Mouse (Mus musculus) gonadal fat pad, adult 2 months (tissue): ENCODE results near the gene C130032M10Rik. TPM values are rescaled to one million over a fixed set of nuclear protein-coding genes. Genes with fewer than 3 reads are reported as not detected.

ENCODE experiments used
- DNase-seq: peaks from one replicate; pipeline ENCODE4 v3.0.0-alpha.2; 2012; ENCODE audit warnings: low read depth
- polyA plus RNA-seq: library from polyadenylated mRNA; depleted of rRNA; stranded (reverse); fragments of >200 nt; gene quantifications from 2 replicates; pipeline ENCODE4 v1.2.3, GENCODE M21; 2012; rRNA removed

C130032M10Rik gene
- polyA plus RNA-seq: not detected in 2 replicates

DNA sequence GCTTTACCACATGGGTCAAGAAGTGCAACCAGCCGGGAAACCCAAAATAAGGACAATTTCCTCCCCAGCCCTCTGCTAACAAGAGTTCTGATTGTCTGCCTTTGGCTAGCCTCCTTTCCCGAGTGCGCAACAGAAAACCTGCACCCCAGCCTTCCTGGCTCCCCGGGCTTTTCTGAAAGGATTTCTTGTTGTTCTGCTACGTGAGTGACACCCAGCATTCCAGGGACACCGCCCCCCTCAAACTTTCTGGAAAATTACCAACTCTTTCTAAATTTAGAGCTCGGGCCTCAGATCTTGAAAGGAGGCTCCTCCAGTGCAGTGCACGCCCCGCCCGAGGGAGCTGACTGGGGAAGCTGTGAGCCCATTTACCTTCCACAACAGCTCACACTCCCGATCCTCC is at the start of gene C130032M10Rik:
TSS of gene C130032M10Rik (plus strand) at position 334 of the 400 bp plus-strand sequence.
- DNase-seq: no peak

DNA sequence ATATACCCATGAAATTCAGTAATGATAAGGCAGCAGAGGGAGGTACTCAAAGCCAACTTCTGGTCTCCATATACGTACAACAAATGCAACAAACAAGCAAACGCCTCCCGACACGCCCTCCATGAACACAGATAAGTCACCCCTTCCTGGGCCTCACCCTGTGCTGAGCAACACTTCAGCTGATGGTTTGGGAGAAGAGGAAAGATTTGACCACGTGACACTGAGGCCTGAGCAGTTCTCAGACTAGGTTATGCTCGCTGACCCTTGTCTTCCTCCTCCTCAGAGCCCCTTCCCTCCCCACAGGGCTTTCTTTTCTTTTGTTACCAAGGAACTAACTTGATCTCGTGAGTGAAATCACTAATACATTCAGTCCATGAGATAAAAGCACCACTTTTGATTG is 48.6 kb upstream of the C130032M10Rik start:
- no peak for DNase-seq

- no peak for DNase-seq
Measured at GRCm38 (mm10) chr9:114468217-114468616, 47.3 kb upstream of the C130032M10Rik start.

- no peak for DNase-seq
Measured at GRCm38 (mm10) chr9:114468701-114469100, 46.8 kb upstream of the C130032M10Rik start.

- no peak for DNase-seq
Measured at GRCm38 (mm10) chr9:114471892-114472291, 43.6 kb upstream of the C130032M10Rik start.

- DNase-seq: no peak
Measured at GRCm38 (mm10) chr9:114477019-114477418, 38.5 kb upstream of the C130032M10Rik start.

GRCm38 (mm10) chr9:114480940-114481339 is 34.6 kb upstream of the C130032M10Rik start:
- DNase-seq: no peak

DNA sequence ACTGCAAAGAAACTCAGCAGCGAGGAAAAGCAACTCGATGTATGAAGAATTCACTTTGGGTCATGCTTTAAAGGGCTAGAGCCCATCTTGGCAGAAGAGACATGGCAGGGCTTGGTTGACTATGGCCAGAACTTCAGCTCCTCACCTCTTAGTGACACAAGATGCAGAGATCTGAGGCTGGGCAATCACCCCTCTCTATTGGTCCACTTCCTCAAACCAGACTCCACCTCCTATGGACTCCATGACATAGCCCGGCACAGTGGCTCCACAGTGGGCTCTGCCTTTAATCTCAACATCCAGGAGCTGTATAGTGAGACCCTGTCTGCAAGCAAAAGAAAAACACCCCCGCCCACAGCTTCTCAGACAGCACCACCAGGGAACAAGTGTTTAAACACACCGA is 30.7 kb upstream of the C130032M10Rik start:
- DNase-seq: no peak

GRCm38 (mm10) chr9:114486808-114487207 is 28.7 kb upstream of the C130032M10Rik start:
- no peak for DNase-seq

DNA sequence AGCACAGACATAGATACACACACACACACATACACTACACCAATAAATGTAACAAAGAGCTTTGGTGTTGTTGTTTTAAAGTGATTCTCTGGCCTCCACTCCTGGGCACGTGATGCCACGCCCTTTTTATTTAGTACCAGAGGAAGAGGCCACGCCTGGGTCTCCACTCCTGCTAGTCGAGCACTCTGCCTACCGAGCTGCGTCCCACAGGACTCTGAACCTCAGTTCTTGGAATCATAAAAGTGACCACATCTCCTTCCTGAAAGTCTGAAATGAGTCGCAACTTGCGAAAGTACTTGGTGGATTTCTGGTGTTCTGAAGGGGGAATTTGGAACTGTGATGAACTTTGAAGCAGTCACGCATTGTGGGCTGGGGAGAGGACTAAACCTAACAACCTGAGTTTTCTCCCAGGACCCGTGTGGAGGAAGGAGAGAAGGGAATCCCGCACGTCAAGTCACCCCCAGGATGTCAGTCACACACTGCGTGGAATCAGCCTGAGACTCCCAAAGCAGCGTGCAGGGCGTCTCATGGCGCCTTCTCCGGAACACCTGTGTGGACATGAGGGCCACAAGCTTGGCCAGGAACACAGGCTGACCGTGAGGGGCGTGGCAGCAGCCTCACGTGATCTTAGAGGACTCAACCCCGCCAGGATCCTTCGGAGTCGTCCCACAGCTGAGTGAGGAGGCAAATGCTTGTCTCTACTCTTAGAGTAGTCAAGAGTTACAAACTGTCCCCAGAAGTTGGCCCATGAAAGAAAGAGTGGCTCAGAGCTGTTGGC is 27.8 kb upstream of the C130032M10Rik start:
- DNase-seq: no peak

DNA sequence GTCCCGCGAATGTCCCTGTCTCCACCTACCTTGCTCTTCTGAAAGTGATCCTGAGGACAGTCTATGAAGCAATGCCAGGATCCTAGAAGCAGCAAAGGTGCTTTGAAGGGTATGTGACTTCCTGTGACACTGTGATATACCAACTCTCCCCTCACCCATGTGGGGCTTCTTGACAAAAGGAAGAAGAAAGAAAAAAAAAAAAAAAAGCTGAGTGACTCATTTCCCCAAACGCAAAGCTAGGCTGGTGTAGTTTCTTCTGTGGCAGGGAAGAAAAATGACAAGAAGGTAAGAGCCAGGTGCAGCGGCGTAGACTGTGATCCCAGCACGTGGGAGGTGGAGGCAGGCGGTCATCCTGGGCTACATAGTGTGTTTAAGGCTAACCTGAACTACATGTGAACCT is 19.0 kb upstream of the C130032M10Rik start:
- DNase-seq: no peak

- no peak for DNase-seq
Measured at GRCm38 (mm10) chr9:114498218-114498617, 17.3 kb upstream of the C130032M10Rik start.

- no peak for DNase-seq
Measured at GRCm38 (mm10) chr9:114499783-114500515, 15.5 kb upstream of the C130032M10Rik start.

DNA sequence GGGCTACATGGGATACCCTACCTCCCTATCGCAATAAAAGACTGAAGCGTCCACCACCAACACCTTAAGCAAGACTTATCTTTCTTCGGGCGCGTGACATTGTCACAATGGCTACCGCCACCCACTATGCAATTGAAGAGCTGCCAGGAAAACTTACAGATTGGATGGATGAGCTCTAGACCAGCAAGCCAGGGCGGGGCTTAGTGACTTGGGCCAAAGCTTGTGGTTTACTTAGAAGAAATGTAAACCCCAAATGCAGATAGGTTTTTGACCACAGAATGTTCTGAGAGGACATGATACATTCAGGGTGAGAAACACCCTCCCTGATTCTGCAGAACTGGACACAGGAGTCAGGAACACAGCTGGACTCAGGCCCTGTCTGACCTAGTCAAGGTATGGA is 14.4 kb upstream of the C130032M10Rik start:
- no peak for DNase-seq

- no peak for DNase-seq
Measured at GRCm38 (mm10) chr9:114501913-114502312, 13.6 kb upstream of the C130032M10Rik start.

- DNase-seq: no peak
Measured at GRCm38 (mm10) chr9:114502711-114503427, 12.6 kb upstream of the C130032M10Rik start.

DNA sequence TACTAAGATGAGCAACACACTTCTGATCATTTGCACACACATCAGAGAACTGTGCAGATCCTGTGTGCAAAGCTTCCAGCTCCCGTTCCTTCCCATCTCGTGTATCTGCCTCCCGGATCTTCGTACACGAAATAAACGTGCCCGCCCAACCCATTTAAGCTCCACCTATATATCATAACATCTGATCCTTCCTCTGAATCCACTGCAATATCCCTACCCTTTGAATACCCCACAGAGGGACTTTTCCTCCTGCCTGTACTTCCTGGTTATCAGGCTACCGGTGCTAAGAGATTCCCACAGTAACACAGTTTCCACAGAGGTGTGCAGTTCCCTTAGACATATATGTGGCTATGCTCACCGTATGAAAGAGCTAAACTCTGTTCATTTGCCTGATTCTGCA is 10.7 kb upstream of the C130032M10Rik start, which contains the start of gene Ccr4:
TSS of gene Ccr4 (minus strand) at position 101 of the 400 bp plus-strand sequence.
- no peak for DNase-seq

GRCm38 (mm10) chr9:114506564-114506963 is 8.9 kb upstream of the C130032M10Rik start:
- DNase-seq: no peak

DNA sequence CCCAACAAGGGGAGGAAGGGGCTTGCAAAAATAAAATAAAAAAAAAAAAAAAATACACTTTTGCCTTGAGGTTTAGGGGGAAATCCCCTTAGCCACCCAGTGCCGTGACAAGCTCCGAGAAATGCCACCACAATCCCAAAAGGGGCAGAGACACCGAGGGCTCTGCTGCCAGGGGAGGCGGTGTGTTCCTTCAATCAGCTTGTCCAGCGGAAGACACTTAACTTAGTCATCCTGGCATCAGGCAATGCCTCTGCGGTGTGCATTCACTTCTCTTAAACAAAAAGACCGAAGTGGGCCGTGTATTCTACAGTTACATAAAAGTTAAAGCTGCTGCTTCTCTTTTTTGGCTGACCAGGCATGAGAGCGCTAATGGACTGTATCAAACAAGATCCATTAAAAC is 8.1 kb upstream of the C130032M10Rik start:
- no peak for DNase-seq

DNA sequence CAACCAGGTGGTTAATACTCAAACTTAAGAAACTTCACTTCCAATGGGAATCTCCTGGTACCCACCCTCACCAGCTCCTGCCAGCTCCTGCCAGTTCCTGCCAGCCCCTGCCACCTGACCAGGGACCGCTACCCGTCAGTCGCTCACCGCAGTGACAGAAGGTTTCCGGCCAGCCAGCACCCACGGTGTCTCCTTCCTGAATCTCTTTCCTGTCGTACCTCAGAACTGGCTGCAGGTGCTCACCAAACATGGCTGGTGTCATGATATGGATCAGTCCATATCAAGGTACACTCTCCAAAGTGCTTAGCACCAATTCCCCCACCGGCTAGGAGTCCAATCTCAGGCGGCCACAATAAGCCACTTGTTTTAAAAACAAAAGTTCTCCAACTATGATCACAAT is 5.7 kb upstream of the C130032M10Rik start:
- no peak for DNase-seq

DNA sequence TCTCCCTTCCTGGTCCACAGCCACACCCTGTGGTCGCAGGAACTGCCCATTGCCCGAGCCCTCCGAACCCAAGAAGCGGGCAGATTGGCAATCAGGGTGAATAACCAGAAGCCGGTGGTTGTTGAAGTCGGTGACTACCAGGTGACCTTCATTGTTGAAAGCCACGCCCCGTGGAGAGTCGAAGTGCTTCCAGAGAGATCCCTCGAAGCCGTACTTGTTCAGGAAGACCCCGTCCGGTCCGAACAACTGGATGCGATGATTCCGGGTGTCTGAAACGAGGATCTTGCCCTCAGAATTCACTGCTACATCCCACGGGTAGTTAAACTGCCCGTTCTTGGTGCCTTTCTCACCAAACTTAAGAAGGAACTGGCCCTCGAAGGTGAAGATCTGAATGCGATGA is 2.7 kb upstream of the C130032M10Rik start:
- no peak for DNase-seq

DNA sequence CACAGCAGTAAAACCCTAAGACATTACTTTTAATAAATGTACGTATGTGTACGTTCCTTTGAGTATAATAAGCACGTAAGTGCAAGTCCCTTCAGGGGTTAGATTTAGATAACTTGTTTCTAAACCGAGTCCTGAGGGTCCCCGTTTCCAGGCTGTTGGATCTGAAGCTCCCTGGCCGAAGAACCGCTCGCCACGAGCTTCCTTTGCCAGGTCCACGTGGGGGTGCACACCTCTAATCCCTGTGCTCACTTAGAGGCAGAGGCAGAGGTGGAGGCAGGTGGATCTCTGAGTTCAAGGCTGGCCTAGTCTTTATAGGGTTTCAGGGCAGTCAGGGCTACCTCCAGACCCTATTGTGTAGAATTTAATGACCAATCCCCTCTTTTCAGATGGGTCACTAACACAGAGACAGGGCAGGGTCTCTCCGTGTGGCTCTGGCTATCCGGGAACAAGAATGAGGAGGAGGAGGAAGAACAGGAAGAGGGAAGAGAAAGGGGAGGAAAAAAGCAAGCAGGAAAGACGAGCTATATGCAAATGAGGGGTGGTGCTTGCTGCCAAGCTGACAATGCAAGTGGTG is 2.5 kb downstream of the C130032M10Rik start:
- no peak for DNase-seq
